Mouse (Mus musculus) megakaryocyte progenitor cell, adult 5-6 weeks (primary cell): ENCODE measurements around the gene Tm9sf2. TPM values are rescaled to one million over a fixed set of nuclear protein-coding genes. Genes with fewer than 3 reads are reported as not detected.
"Not testable (repeated sequence)": the region's sequence is repeated elsewhere in the genome, so short reads cannot be mapped to it uniquely, and the experiment has no call there.

Experiments used
- ATAC-seq: replicated peaks from 2 replicates; pipeline ENCODE4 v1.8.0; 2016; ENCODE audit warnings: mild to moderate bottlenecking, moderate TSS enrichment, inconsistent platforms; ENCODE audit not compliant: poor library complexity
- total RNA-seq, 2 experiments: library from RNA; stranded (forward) in 1 of 2; stranded (reverse) in 1 of 2; fragments of 157-497, 149-512 nt in 1 of 2; fragments of 200-1000 nt in 1 of 2; gene quantifications; 2 replicates each; pipeline versions ENCODE4 v1.2.3 to v1.2.4; 2015 to 2017

Tm9sf2 gene
- total RNA-seq, 2 experiments from 2014 or later, result 98.8 to 108 TPM

- no peak for ATAC-seq
Measured at GRCm38 (mm10) chr14:122096331-122096730, 10.5 kb upstream of the Tm9sf2 start.

DNA sequence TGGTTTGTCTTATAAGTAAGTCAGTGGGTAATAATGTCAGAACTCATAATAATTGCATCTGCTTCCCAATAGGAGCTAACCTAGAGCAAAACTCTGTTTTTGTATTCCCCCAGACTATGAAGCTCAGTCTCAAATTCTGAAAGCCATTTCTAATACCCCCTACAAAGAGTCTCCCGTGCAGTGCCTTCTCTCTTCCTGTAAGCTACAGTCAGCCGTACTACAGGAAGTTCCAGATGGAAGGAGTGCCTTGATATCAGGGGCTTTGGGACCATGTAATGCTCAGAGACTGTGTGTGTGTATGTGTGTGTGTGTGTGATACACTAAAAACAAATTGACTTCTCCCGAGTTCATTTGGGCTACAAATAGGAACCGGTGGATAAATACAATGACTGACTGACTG lies 7.3 kb upstream of the Tm9sf2 start:
- no peak for ATAC-seq

DNA sequence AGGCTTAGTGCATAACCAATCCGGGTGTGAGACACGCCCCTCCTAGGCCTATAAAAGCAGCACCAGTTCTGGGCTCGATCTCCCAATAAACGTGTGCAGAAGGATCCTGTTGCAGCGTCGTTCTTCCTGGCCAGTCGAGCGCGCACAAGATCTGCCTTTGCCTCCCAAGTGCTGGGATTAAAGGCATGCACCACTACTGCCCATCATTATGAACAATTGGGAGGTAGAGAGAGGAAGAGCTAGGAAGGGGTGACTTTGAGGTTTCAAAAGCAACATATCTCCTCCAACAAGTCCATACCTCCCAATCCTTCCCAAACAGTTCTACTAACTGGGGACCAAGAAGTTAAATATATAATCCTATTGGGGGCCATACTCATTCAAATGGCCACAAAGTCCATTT lies 4.9 kb upstream of the Tm9sf2 start:
- not testable (repeated sequence) for ATAC-seq

DNA sequence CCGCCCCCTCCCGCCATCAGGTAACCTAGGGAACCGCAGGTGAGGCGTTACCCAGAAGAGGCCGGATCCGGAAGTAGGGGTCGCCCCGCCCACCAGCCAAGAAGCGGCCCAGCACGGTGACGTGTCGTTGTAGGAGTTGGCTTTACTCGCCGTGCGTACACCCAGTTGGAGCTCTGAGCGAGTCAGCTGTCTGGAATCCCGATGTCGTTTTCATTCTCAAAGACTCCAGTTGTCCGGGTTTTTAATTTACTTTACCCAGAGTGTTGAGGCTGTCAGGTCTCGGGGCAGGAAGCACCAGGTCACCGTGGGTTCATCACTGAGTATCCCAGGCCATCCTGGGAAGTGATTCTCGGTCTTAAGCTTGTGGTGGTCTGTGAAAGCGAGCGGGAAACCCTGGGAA lies 2.0 kb upstream of the Tm9sf2 start:
- peak; percentile 83 for ATAC-seq

DNA sequence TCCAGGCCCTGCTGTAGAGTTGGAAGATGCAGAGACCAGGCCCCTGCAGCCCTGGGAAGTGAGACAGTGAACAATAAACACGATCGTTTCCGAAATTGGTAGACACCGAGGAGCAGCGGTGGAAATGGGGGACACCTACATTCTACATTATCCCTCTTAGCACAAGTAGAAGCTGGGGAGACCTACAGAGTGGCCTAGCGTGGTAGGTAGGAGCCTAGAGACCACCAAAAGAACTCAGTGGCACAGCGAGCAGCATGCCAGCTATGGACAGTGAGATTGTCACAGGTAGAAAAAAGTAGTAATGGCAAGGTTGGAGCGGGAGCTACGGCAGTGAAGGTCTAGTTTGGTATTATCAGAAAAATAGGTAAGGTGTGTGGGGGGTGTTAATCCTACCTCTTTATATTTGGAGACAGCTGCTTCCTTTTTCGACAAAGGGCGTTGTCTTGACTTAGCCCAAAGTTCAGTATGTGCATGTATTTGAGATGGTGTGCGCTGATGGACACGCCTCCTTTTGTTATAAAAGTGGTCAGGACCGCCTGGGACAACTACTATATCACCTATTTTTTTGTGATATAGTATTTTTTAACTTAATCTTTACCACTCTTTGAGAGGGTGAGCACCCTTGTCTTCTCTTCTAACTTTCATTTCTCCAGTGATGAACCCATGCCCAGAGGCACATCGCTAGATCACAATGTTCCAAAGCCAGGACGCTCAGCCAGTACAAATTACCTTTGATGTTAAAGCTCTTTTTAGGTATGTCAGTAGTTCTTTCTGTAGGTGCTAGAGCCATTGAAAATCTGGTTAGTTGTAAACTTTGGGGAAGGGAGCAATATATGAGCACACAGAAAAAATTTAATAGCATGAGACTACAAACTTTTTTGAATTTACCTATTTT lies 1.2 kb upstream of the Tm9sf2 start:
- no peak; the same call in 1 of the 2 replicates for ATAC-seq

DNA sequence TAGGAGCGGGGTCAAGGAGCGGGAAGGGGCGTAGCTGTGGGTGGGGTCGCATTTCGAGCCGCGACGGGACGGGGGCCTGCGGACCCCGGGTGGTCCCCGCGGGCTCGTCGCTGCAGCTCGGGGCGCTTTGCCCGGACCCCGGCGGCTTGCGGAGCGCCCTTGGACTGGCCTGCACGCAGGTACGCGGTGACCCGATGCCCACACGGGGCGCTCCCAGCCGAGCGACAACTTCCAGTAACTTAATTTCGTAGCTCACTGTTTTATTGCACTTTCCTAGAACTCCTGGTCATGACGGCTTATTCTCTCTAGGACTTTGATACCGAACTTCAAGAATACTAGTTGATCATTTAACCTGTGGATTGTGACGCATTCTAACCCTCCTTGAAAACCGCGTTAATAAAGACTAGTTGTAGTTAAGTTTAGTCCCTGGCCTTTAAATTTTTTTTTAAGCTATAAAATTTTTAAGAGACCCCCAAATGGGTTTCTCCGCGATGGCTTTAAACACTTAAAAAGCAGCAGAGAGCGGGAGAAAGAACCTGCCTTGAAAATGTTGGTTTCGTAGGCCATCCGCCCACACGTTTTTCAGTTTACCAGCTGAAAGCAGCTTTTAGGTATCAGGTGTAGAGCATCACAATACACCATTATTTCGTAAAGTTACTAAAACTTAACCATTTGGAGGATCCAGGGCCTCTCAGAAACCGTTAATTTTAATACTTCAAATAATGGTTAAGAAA lies 810 bp downstream of the Tm9sf2 start:
- ATAC-seq, result no peak

- ATAC-seq, result no peak
Measured at GRCm38 (mm10) chr14:122111681-122112080, 4.8 kb downstream of the Tm9sf2 start.

DNA sequence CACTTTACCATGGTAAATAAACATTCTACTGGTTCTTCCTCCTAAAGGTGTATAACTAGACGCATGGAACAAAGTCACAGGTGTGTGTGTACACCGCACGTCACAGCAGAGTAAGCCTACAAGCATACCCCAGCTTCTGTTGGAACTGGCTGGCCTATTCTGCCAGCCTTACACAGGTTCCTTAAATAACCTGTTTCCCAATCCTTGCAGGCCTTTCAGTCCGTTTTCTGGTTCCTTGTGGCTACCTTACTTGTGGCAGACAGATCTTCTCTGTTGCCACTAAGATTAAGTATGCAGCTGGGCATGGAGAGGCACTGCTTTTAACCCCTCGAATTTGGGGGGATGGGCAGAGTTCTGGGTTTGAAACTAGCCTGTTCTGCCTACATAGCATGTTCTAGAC lies 5.5 kb downstream of the Tm9sf2 start:
- ATAC-seq, result peak; percentile 43

DNA sequence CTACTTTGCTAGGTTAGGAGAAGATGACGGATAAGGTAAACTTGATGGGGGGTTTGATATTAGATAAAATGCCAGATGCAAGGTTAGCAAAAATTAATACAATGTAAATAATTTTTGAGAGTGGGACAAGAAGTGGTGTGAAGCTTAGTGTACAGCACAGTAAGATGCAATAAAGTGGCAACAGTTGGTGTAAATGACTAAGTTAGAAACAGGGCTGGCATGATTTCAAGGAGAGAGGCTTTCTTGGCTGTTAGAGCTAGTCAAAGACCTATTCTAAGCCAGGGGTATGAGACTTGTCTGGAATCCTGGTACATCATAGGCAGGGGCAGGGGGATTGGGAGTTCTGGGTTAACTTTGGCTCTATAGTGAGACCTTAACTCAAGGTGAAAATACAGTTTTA lies 9.4 kb downstream of the Tm9sf2 start:
- ATAC-seq, result no peak

DNA sequence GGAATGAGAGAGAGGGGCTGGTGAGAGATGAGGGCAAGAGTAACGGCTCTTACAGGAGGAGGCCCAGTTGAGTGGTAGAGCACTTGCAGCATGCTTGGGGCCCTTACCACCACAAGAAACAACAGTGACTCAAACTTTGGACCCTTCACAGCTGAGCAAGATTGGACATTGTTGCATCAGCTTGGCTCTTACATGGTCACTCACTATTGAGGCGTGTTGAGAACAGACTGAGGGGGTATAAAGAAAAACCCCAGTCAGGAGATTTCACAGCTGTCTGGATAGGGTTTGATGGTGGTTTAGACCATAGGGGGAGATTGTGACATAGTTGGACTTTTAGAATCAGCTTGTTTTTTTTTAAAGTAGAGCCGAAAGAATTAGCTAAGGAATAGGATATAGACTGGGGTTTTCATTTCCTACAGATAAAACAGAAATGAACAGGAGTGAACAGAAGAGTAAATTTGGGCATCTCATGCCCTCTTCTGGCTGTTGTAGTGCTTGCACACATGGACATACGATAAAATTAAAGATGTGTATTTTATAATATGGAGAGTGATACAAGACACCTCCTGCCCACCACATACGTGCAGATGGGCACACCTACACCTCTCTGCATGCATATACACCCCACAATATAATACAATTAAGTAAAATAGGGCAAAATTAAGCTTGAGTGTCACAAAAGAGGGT lies 23.4 kb downstream of the Tm9sf2 start:
- peak; percentile 79 for ATAC-seq

- 0 out of 2 replicates have a peak, but pooled peaks have one; percentile 29 for ATAC-seq
Measured at GRCm38 (mm10) chr14:122131644-122132043, 24.8 kb downstream of the Tm9sf2 start.

- no peak for ATAC-seq
Measured at GRCm38 (mm10) chr14:122136368-122136928, 29.6 kb downstream of the Tm9sf2 start.

DNA sequence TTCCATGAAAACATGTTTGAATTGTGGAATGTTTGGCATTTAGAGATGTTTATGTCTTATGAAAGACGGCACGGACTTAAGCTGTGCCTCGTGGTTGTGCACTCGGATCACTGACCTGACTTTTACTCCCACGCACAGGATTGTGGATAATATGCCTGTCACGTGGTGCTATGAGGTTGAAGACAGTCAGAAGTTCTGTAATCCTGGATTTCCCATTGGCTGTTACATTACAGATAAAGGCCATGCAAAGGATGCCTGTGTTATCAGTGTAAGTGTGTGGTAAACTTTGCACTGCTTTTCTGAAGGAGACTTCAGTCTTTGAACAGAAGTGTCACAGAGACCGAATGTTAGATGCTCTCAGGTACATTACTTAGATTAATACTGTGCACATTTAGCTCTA lies 30.4 kb downstream of the Tm9sf2 start:
- no peak for ATAC-seq

DNA sequence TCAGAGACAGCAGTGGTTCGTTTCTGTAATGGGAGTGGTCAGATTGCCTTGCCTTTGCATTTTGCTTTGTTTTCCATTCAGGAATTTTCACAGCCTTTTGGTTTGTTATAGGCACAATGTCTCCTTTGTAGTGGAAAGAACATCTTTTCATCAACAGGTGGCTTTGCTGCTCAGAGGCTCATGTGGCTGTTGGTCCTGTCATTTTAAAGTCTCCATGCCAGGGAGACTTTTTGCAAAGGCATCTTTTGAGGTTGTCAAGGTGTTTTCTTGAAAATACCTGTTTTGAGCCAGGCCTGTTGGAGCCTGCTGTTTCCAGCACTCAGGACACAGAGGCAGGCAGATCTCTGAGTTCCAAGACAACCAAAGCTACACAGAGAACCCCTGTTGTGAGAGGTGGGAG lies 33.3 kb downstream of the Tm9sf2 start:
- ATAC-seq, result no peak

- no peak for ATAC-seq
Measured at GRCm38 (mm10) chr14:122143585-122144269, 36.9 kb downstream of the Tm9sf2 start.

DNA sequence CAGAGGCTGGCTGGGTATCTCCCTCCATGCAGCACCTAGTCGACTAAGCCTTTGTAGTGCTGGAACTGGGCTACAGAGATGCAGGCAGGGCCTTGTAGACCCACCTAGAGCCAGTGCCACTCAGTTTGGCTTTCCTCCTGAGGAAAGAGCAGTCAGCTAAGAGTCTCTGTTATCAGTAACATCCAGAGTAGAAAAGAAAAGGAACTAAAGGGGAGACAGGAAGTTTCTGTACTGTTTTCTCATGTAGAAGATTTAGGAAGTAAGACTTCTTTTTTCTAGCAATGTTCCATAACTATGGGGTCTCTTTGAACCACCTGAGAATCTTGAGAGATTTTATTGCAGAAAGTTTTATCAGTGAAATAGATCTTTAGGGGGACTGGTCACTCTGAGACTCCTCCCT lies 38.5 kb downstream of the Tm9sf2 start:
- ATAC-seq, result peak; percentile 56

DNA sequence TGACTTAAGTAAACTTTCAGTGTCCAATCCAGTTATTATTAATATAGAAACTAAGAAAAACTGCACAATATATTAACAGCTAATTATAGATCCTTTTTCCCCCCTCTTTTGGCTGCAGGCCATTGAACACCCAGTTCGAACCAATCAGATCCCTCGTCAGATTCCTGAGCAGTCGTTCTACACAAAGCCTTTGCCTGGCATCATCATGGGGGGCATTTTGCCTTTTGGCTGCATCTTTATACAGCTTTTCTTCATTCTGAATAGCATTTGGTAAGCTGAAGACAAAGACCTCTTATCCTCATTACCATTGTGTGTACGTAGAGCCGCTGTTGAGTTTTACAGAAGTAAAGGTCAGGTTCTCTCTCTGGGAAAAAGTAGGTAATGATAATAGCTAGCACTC lies 43.8 kb downstream of the Tm9sf2 start:
- no peak for ATAC-seq

DNA sequence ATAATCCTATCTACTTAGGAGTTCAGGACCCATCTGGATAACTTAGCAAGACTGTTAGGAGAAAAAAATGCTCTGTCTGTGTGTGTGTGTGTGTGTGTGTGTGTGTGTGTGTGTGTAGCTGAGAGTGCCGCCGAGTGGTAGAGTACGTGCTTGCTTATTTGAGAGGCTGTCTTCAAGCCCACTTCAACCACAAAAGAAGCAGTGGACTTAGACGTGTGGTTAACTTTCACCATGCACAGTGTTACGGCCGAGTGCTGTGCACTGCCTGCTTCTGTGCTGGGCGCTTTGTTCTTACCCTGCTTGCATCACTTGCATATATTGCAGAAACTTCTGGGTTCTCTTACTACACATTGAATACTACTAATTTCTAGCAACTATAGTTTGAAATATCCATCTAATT lies 50.9 kb downstream of the Tm9sf2 start:
- peak; percentile 33; the same call in 1 of the 2 replicates for ATAC-seq

DNA sequence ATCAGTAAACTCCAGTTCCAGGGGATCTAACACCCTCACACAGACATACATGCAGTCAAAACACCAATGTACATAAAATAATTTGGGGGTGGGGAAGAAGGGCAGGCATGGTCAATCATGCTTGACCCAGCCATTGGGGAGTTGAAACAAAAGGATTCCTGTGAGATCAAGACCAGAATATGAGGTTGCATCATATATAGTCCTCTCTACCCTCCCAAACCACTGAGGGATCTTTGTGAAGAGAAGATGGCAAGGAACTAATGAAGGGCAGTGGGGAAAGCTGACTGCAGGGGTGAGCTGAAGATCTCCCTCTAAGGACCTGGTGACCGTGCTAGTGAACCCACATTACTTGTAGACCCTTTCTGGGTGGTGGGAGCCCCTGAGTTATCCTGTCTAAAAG lies 54.1 kb downstream of the Tm9sf2 start:
- no peak for ATAC-seq

DNA sequence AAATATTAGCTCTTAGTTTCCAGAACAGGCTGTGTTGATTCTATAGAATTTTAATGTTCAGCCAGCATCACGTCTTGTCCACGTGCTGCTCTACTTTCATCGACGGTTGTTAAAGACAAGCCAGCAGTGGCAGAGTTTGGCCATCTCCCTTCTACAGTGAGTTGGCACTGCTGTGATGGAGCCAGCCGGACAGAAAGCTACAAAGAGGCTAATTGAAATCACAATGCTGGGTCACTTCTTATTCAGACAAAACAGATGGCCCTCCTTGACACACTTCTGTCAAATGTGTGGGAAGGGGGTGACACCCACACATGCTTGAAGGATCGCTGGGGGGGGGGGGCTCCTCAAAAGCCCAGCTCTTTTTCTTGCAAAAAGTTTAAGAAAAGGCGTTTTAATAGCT lies 62.1 kb downstream of the Tm9sf2 start:
- ATAC-seq, result no peak
